Mouse (Mus musculus) E14TG2a.4 (cell line): ENCODE data around the gene Clic5.
A peak's percentile ranks its signal among the peaks of the same experiment; 100 is the strongest.

ENCODE experiments used
- H3K27me3 ChIP-seq: 2 replicates; pipeline ENCODE4 v1.6.1; 2014; ENCODE audit warnings: low read length, control low read depth; ENCODE audit not compliant: insufficient read depth
- H3K36me3 ChIP-seq: 2 replicates; pipeline ENCODE4 v1.6.1; 2014; ENCODE audit warnings: low read length, control low read depth; ENCODE audit not compliant: insufficient read depth
- H3K4me1 ChIP-seq: replicated peaks from 2 replicates; pipeline ENCODE4 v1.6.1; 2014; ENCODE audit warnings: low read depth, low read length, control low read depth
- H3K4me3 ChIP-seq: replicated peaks from 2 replicates; pipeline ENCODE4 v1.5.1; 2014; ENCODE audit warnings: mild to moderate bottlenecking, low read length
- H3K9me3 ChIP-seq: 2 replicates; pipeline ENCODE4 v1.6.1; 2014; ENCODE audit warnings: low read length, control low read depth
- CTCF ChIP-seq: conservative IDR thresholded peaks from 2 replicates; pipeline ENCODE4 v1.5.1; 2014; ENCODE audit warnings: low read length
- NANOG ChIP-seq: IDR thresholded peaks from 2 replicates; pipeline ENCODE4 v1.6.1; 2014; ENCODE audit warnings: borderline replicate concordance, low read length, mixed read lengths
- POU5F1 ChIP-seq: IDR thresholded peaks from 2 replicates; pipeline ENCODE4 v1.6.1; 2014; ENCODE audit warnings: low read length, borderline replicate concordance

Clic5 gene

GRCm38 (mm10) chr17:44230083-44230482 is 41.7 kb downstream of the Clic5 start:
- no peak for TF ChIP-seq CTCF
- TF ChIP-seq POU5F1 = no peak
- TF ChIP-seq NANOG = no peak

GRCm38 (mm10) chr17:44239030-44239721 is 50.8 kb downstream of the Clic5 start:
- Histone ChIP-seq H3K9me3 (no peaks in the 10 kb centered on the region), H3K4me1 (peaks cover 58% of the 10 kb centered on the region), H3K36me3 (no peaks in the 10 kb centered on the region), H3K4me3 (peak overlapping the region; percentile 39), H3K27me3 (peaks cover 18% of the 10 kb centered on the region)
- no peak for TF ChIP-seq CTCF
- no peak for TF ChIP-seq POU5F1
- no peak for TF ChIP-seq NANOG

More at GRCm38 (mm10) chr17:44230083-44230482, 41.7 kb downstream of the Clic5 start:
- Histone ChIP-seq H3K4me1 (no peaks in the 10 kb centered on the region), H3K27me3 (0 out of 2 replicates have a peak, but pooled peaks cover 8% of the 10 kb centered on the region), H3K9me3 (no peaks in the 10 kb centered on the region), H3K4me3 (no peak overlapping the region), H3K36me3 (no peaks in the 10 kb centered on the region)

- Histone ChIP-seq H3K9me3 (no peaks in the 10 kb centered on the region), H3K4me3 (no peak overlapping the region), H3K4me1 (peaks cover 68% of the 10 kb centered on the region), H3K27me3 (peaks cover 23% of the 10 kb centered on the region), H3K36me3 (no peaks in the 10 kb centered on the region)
- TF ChIP-seq POU5F1 (no peak), CTCF (peak; percentile 89)
Measured at GRCm38 (mm10) chr17:44240742-44241141, 52.4 kb downstream of the Clic5 start.

GRCm38 (mm10) chr17:44244096-44244495 is 55.7 kb downstream of the Clic5 start:
- peaks cover 28% of the 10 kb centered on the region for H3K27me3 ChIP-seq
- no peaks in the 10 kb centered on the region for H3K9me3 ChIP-seq
- H3K4me1 ChIP-seq = peaks cover 52% of the 10 kb centered on the region
- H3K4me3 ChIP-seq = no peak overlapping the region
- H3K36me3 ChIP-seq = no peaks in the 10 kb centered on the region
- TF ChIP-seq CTCF (no peak), NANOG (no peak; the same call in 1 of the 2 replicates)

GRCm38 (mm10) chr17:44244625-44245024 is 56.2 kb downstream of the Clic5 start:
- no peaks in the 10 kb centered on the region for H3K9me3 ChIP-seq
- H3K27me3 ChIP-seq = peaks cover 29% of the 10 kb centered on the region
- H3K36me3 ChIP-seq = no peaks in the 10 kb centered on the region
- no peak overlapping the region for H3K4me3 ChIP-seq
- TF ChIP-seq POU5F1 = no peak
- no peak for TF ChIP-seq NANOG
- TF ChIP-seq CTCF = no peak
- peaks cover 49% of the 10 kb centered on the region for H3K4me1 ChIP-seq

GRCm38 (mm10) chr17:44246153-44246700 is 57.8 kb downstream of the Clic5 start:
- TF ChIP-seq NANOG (no peak), POU5F1 (no peak), CTCF (no peak)
- H3K9me3 ChIP-seq = no peaks in the 10 kb centered on the region

GRCm38 (mm10) chr17:44249544-44249943 is 61.2 kb downstream of the Clic5 start:
- TF ChIP-seq NANOG (no peak), CTCF (no peak), POU5F1 (no peak)

More at GRCm38 (mm10) chr17:44246153-44246700, 57.8 kb downstream of the Clic5 start:
- Histone ChIP-seq H3K4me3 (no peak overlapping the region), H3K27me3 (peaks cover 29% of the 10 kb centered on the region), H3K4me1 (peaks cover 45% of the 10 kb centered on the region), H3K36me3 (no peaks in the 10 kb centered on the region)

GRCm38 (mm10) chr17:44252653-44253052 is 64.3 kb downstream of the Clic5 start:
- Histone ChIP-seq H3K4me3 (no peak overlapping the region), H3K27me3 (peaks cover 47% of the 10 kb centered on the region), H3K4me1 (peaks cover 29% of the 10 kb centered on the region), H3K9me3 (no peaks in the 10 kb centered on the region), H3K36me3 (no peaks in the 10 kb centered on the region)
- TF ChIP-seq NANOG (no peak), POU5F1 (no peak), CTCF (no peak)

More at GRCm38 (mm10) chr17:44249544-44249943, 61.2 kb downstream of the Clic5 start:
- Histone ChIP-seq H3K36me3 (no peaks in the 10 kb centered on the region), H3K9me3 (no peaks in the 10 kb centered on the region), H3K27me3 (peaks cover 56% of the 10 kb centered on the region), H3K4me1 (peaks cover 23% of the 10 kb centered on the region), H3K4me3 (no peak overlapping the region)

- Histone ChIP-seq H3K9me3 (no peaks in the 10 kb centered on the region), H3K4me1 (peaks cover 28% of the 10 kb centered on the region), H3K27me3 (peaks cover 36% of the 10 kb centered on the region), H3K4me3 (0 out of 2 replicates have a peak overlapping the region, but pooled peaks have one; percentile 13), H3K36me3 (no peaks in the 10 kb centered on the region)
- TF ChIP-seq CTCF (no peak), POU5F1 (no peak), NANOG (no peak)
Measured at GRCm38 (mm10) chr17:44254698-44255097, 66.3 kb downstream of the Clic5 start.
